Mouse (Mus musculus) splenic B cell, adult 2 months (primary cell): ENCODE measurements around the gene Serpina12.

Source experiments
- DNase-seq: peaks from one replicate; pipeline ENCODE4 v3.0.0-alpha.2; 2011; ENCODE audit warnings: low read depth, low spot score
- H3K27me3 ChIP-seq: 2 replicates; pipeline ENCODE4 v1.6.1; 2012; ENCODE audit warnings: mild to moderate bottlenecking, low read length, moderate library complexity, mixed read lengths; ENCODE audit not compliant: control insufficient read depth, poor library complexity, insufficient read depth, severe bottlenecking
- H3K36me3 ChIP-seq: 2 replicates; pipeline ENCODE4 v1.6.1; 2012; ENCODE audit warnings: mild to moderate bottlenecking, low read length, moderate library complexity, mixed read lengths; ENCODE audit not compliant: control insufficient read depth, poor library complexity, insufficient read depth, severe bottlenecking

The Serpina12 gene

DNA sequence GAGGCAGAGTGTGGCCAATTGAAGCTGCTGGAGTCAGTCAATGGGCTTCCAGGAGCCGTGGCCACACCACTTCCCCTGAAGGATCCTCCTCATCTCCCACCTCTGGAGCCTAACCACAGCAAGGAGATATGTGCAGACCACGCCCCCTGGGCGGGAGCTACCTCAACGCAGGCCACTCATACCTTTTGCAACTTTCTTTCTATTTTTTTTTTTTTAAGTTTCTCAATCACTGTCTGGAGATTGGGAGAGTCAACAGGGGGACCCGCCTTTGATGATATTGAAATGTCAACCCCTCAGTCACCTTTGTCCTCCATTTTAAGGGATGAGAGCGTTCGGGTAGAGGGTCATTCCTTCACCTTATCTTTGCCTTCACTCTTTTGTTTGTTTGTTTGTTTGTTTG is at the start of gene Serpina12:
Gene Serpina12, minus strand, starts transcription at position 101 of the 400 bp plus-strand sequence.
- Histone ChIP-seq H3K27me3 (no peaks in the 10 kb centered on the region), H3K36me3 (no peaks in the 10 kb centered on the region)
- no peak for DNase-seq

DNA sequence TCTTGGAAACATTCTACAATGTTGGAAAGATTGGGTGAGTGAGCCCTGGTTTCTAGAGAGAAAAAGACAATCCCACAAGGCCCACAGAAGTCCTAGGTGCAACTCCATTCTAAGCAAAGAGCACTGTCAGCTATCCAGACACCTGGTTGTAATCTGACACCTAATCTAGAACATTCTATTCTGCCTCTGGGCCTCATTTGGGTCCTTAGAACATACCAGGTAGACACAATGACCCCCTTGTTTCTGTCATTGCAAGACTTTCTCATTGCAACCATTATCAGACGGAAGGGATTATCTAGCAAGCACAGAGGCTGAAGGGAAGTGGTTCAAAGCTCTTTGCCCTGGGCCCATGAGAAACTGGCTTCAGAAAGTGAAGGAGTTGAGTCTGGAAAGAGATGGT is 47.1 kb upstream of the Serpina12 start:
- H3K36me3 ChIP-seq, result no peaks in the 10 kb centered on the region
- no peak for DNase-seq
- no peaks in the 10 kb centered on the region for H3K27me3 ChIP-seq

DNA sequence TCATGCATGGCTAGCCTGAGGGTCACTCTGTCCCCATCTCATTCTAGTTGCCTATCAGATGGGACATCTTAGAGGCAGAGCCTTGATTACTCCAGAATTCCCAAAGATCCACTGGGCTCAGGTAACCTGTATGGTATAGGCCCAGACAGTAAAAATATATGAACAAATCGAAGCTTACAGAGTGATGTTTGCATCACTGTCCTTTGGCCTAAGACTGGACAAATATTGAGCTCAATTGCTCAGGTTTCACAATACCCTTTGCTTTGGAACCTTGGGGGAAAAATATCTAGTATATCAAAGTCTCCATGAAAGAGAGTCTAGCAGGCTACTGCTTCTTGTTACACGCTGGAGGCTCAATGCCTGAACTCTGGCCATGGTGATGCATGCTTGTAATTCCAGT is 45.9 kb upstream of the Serpina12 start:
- DNase-seq, result no peak
- no peaks in the 10 kb centered on the region for H3K27me3 ChIP-seq
- no peaks in the 10 kb centered on the region for H3K36me3 ChIP-seq

DNA sequence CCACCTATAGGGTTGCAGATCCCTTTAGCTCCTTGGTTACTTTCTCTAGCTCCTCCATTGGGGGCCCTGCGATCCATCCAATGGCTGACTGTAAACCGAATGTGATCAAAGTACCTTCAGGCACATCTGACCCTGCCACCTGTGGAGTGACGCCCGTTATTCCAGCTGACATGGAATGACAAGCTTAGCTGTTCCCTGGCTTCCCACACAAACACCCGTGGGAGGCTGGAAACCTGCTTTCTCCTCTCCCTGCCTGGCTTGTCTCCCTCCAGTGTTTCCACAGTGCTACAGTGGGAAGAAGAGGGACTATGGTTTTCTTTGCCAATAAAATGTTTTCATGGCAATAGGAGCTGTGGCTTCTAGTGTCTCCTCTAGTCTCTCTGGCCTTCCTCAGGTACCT is 28.0 kb upstream of the Serpina12 start:
- no peaks in the 10 kb centered on the region for H3K27me3 ChIP-seq
- DNase-seq, result no peak

DNA sequence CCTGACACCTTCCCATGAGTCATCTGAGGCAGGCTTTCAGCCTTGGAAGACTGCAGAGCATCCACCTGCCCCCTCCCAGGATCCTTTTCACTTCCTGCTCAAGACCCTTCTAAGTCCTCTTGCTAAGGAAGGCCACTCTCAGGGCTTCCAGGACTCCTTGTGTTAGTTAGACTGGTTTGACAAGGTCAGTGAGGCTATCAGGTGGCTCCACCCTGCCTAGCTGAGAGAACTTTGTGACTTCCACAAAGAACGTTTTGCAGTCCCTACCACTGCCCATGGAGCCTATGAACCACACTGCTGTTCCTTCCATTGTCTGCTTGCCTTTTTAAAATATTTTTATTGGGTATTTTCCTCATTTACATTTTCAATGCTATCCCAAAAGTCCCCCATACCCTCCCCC is 27.5 kb upstream of the Serpina12 start:
- Histone ChIP-seq H3K36me3 (no peaks in the 10 kb centered on the region), H3K27me3 (no peaks in the 10 kb centered on the region)
- DNase-seq, result no peak

More for the DNA sequence above, 28.0 kb upstream of the Serpina12 start:
- no peaks in the 10 kb centered on the region for H3K36me3 ChIP-seq

DNA sequence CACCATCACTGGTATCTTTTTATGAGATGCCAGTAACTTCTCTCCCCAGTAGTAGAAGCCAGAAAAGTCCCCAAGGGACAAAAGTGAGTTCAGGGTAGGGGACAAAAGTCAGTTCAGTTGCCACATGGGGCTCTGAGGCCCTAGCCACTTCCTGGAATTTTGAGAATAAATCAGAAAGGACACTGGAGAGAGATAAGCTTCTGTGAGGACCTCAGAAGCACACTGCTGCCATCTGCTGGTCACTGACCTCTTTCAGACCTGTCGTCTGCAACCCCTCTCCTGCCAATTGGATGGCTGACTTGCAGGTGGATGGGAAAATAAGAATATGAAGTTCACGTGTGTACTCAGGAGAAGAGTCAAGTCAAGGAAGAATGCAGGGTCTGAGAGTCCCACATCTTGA is 25.4 kb upstream of the Serpina12 start:
- Histone ChIP-seq H3K27me3 (no peaks in the 10 kb centered on the region), H3K36me3 (no peaks in the 10 kb centered on the region)
- peak; percentile 72 for DNase-seq

DNA sequence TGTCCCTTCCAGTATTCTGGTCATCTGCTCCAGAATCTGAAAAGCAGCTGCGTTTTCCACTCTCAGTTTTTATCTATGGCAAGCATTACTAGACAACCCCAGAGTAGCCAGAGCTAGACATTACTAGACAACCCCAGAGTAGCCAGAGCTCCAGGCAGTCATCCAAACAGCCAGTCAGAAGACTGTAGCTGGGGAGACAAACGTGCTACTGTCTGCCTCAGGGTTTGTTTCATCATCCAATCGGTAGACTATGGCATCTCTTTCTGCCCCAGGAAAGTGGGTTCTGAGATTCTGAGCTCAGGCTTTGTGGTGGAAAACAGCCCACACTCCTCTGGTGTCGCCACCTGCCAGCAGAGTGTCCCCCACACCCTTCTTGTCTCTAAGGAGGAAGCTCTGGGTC is 23.3 kb upstream of the Serpina12 start:
- peak; percentile 29 for DNase-seq
- no peaks in the 10 kb centered on the region; the same call in 1 of the 2 replicates for H3K27me3 ChIP-seq
- H3K36me3 ChIP-seq, result no peaks in the 10 kb centered on the region

DNA sequence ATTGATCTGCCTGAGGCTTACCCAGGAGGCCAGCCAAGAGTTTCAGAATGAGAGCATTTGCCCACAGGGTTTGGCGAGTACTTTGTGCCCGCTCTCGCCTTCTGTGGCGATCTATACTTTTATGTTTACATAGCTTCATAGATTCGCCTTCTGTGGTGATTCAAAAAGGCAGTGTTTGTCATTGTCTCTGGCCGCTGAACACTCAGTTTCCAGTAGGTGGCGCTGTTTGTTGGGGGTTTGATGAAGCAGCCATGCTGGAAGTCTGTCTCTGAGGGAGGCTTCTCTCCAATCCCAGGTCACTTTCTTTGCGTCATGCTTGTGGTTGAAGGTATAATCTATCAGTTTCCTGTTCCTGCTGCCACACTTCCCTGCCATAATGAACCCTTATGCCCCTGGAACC is 22.0 kb upstream of the Serpina12 start:
- DNase-seq, result peak; percentile 66
- H3K36me3 ChIP-seq, result no peaks in the 10 kb centered on the region
- H3K27me3 ChIP-seq, result no peaks in the 10 kb centered on the region; the same call in 1 of the 2 replicates

DNA sequence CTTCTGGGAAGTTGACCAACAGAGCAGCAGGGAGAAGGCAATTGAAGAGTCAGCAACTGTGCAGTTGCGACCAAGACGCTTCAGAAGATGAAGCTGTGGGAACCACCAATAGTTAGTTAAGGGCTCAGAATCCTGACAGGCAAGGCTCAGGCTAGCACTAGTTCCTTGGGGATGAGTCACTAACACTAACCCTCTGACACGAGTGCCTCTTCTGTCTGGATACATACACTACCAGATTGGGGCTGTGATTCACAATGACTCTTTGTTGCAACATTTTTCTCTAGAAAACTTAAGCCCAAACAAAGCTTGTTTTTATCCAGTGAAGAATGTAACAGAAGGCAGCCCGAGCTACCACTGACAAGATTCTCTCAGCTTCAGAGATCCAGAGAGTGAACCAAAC is 20.8 kb upstream of the Serpina12 start:
- no peaks in the 10 kb centered on the region for H3K36me3 ChIP-seq
- DNase-seq, result no peak
- H3K27me3 ChIP-seq, result no peaks in the 10 kb centered on the region; the same call in 1 of the 2 replicates

DNA sequence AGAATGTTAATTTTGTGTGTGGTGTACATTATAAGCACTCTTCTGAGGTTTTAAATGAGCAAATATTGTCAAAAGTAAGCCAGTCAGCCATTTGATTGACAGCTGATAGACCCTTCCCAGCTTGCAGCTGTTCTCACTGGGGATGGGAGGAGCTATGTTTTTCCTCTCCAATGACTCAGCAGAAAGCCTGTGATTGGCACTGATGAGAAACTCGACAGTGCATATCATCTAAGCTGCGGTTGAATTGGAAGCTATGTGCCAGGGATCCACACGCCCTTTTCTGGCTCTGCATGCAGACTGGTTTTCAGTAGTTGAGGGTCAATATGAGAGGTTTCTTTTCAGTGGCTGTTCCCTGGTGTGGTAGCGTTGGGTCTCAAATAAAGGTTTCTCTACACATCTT is 20.3 kb upstream of the Serpina12 start:
- no peak for DNase-seq
- Histone ChIP-seq H3K36me3 (no peaks in the 10 kb centered on the region), H3K27me3 (no peaks in the 10 kb centered on the region; the same call in 1 of the 2 replicates)

DNA sequence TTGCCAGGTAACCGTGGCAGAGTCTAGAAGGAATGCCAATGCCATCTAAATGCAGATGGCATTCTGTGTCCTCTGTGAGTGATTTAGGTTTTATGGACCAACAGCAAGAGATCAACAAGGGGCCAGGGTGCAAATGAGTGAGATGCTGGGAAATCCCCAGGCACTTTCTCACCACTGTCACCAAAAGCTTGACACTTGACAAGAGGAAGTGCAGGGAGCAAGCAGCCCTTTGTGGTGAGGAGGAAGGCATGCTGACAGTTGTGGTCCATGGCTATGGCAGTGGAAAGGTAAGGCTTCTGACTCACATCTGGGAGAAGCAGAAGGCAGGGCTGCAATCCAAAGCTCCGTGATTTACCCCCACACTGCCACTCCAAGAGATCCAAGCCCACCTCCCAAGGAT is 17.6 kb upstream of the Serpina12 start:
- no peaks in the 10 kb centered on the region for H3K36me3 ChIP-seq
- DNase-seq, result peak; percentile 39
- H3K27me3 ChIP-seq, result no peaks in the 10 kb centered on the region; the same call in 1 of the 2 replicates

DNA sequence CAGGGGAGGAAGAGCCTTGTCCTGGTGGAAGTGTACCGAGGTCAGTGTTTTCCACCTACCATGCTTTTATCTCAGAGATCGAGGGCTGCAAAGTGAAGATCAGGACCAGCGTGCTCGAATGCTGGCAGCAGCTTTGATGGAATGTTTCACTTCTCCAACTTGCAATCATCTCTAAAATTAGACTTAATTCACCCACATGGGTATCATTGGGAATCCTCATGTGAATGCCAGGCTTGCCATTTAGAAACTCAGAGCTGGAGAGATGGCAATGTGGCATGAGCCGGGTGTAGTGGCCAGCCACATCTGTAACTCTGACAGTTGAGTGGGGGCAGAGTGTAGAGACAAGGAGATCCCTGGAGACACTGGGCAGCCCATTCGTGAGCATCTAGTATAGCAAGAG is 15.9 kb upstream of the Serpina12 start:
- H3K27me3 ChIP-seq, result no peaks in the 10 kb centered on the region; the same call in 1 of the 2 replicates
- DNase-seq, result no peak

DNA sequence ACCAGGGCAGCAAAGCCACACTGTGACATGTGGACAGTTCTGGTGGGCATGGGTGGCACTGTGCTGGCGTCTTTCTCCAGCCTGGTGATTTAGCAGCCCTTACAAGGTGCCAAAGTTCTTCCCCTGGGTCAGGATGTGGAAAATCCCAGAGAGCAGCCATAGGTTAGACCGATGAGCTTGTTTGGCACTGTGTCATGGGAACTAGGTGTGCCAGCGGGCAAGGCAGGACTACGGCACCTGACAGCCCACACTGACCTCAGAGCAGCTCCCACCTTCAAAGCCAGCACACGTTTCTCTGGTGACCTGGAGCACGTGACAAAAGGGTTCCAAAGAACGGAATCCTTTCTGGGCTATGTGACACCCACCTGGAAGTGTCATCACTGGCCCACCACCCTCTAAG is 13.3 kb upstream of the Serpina12 start:
- DNase-seq, result peak; percentile 17
- no peaks in the 10 kb centered on the region for H3K27me3 ChIP-seq

More for the DNA sequence above, 15.9 kb upstream of the Serpina12 start:
- H3K36me3 ChIP-seq, result no peaks in the 10 kb centered on the region

DNA sequence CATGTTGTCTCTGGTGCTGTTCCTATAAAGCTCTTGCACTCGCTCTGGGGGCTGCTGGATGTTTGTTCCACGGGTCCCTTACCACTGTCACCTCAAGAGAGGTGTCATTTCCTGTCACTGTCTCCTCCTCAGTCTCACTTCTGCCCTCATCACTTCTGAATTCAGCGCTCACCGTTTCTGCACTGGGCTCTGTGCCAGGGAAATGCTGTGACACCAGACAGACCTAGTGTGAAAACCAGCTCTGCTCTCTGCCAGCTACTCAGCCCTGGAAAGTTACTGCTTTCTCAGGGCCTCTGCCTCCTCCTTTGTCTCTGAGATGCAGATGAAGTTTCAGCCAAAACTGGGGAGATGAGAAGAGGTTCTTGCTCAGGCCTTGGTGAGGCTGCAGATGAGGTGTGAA is 12.8 kb upstream of the Serpina12 start:
- Histone ChIP-seq H3K36me3 (no peaks in the 10 kb centered on the region), H3K27me3 (no peaks in the 10 kb centered on the region)
- peak; percentile 44 for DNase-seq

More for the DNA sequence above, 13.3 kb upstream of the Serpina12 start:
- no peaks in the 10 kb centered on the region for H3K36me3 ChIP-seq

DNA sequence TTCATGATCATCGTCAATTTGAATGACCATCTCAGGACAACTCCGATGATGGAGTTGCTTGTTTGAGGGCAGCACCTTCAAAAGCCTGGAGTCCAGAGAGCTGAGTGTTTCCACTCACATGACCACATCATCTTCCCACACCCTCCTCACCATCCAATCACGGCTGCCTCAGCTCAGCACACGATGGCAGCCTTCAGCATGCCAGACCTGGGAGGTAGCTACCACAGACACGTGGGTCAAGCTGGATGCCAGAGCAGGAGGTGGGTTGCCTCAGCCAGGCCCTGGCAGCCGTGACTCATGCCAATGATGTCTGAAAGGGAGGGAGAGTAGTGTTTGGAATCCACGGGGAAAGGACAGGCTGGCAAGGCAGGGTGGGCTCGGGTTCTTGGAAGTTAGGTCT is 11.5 kb upstream of the Serpina12 start:
- no peak for DNase-seq
- H3K27me3 ChIP-seq, result no peaks in the 10 kb centered on the region
- no peaks in the 10 kb centered on the region for H3K36me3 ChIP-seq

DNA sequence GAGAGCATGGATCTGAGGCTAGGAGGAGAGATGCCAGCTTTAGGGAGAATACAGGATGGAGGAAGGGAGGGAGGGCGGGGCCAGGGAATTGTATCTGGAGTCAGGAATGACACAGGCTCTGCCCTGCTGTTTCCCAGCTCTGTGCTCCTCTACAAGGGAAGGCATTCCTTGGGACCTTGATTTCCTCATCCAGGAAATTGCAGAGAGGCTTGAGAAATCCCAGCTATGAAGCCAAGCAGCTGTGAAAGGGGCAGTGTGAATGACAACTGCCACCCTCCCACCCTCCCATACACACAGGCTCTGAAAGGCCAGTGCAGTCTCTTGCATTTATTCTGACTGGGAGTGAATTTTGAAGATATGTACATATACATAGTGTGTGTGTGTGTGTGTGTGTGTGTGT is 9.8 kb upstream of the Serpina12 start:
- Histone ChIP-seq H3K36me3 (no peaks in the 10 kb centered on the region), H3K27me3 (no peaks in the 10 kb centered on the region)
- DNase-seq, result no peak
